Mouse (Mus musculus) MEL (cell line): ENCODE measurements around the gene Dctn1.

ENCODE experiments used
- CHD1 ChIP-seq: IDR thresholded peaks from 2 replicates; pipeline ENCODE4 v1.6.1; 2012; ENCODE audit warnings: low read depth, mild to moderate bottlenecking, inconsistent platforms, low read length, improper control_type of control experiment
- CTCF ChIP-seq, 3 experiments: IDR thresholded peaks in 2 of 3; conservative IDR thresholded peaks in 1 of 3; 2 replicates each; pipeline ENCODE4 v1.5.1; 2011 to 2012; ENCODE audit warnings: low read length in 3 of 3, low read depth in 2 of 3, mild to moderate bottlenecking in 2 of 3, improper control_type of control experiment in 1 of 3, inconsistent platforms in 1 of 3, mixed read lengths in 1 of 3, moderate library complexity in 1 of 3; ENCODE audit not compliant: control insufficient read depth in 1 of 3, insufficient read depth in 1 of 3, poor library complexity in 1 of 3, severe bottlenecking in 1 of 3
- KAT2A ChIP-seq: conservative IDR thresholded peaks from 2 replicates; pipeline ENCODE4 v1.6.1; 2012; ENCODE audit warnings: low read depth, low read length, improper control_type of control experiment, inconsistent platforms
- MAFK ChIP-seq: IDR thresholded peaks from 2 replicates; pipeline ENCODE4 v1.6.1; 2011; ENCODE audit warnings: low read depth, mild to moderate bottlenecking, low read length, improper control_type of control experiment, borderline replicate concordance
- NELFE ChIP-seq: IDR thresholded peaks from 2 replicates; pipeline ENCODE4 v1.6.1; 2011; ENCODE audit warnings: low read depth, low read length, improper control_type of control experiment
- POLR2A ChIP-seq, 2 experiments: IDR thresholded peaks; 2 replicates each; pipeline ENCODE4 v1.6.1; 2011 to 2012; ENCODE audit warnings: low read length in 2 of 2, mild to moderate bottlenecking in 2 of 2, control low read depth in 1 of 2, improper control_type of control experiment in 1 of 2, low read depth in 1 of 2, moderate library complexity in 1 of 2; ENCODE audit not compliant: control insufficient read depth in 1 of 2, insufficient read depth in 1 of 2, poor library complexity in 1 of 2
- POLR2AphosphoS5 ChIP-seq: IDR thresholded peaks from 2 replicates; pipeline ENCODE4 v1.6.1; 2012; ENCODE audit warnings: low read depth, borderline replicate concordance, mild to moderate bottlenecking, inconsistent platforms, low read length, moderate library complexity, mixed read lengths
- RAD21 ChIP-seq: IDR thresholded peaks from 2 replicates; pipeline ENCODE4 v1.6.1; 2011; ENCODE audit warnings: mild to moderate bottlenecking, low read depth, low read length, improper control_type of control experiment
- TBP ChIP-seq: IDR thresholded peaks from 2 replicates; pipeline ENCODE4 v1.8.0; 2011; ENCODE audit warnings: low read depth, low read length, improper control_type of control experiment
- ZKSCAN1 ChIP-seq: IDR thresholded peaks from 2 replicates; pipeline ENCODE4 v1.6.1; 2012; ENCODE audit warnings: low read depth, mild to moderate bottlenecking, inconsistent platforms, low read length, improper control_type of control experiment, moderate library complexity

GRCm38 (mm10) chr6:83119734-83120051, 46.0 kb upstream of the Dctn1 start:
- TF ChIP-seq POLR2A (IDR thresholded peaks at IDR 0.05; ENCODE audit: control insufficient read depth in 1 of 2, insufficient read depth in 1 of 2, low read depth in 1 of 2, low read length in 2 of 2, poor library complexity in 1 of 2), result no peak
- no peak for TF ChIP-seq TBP
- TF ChIP-seq MAFK, result no peak
- no peak for TF ChIP-seq CHD1
- no peak for TF ChIP-seq NELFE
- no peak for TF ChIP-seq CTCF (IDR thresholded peaks at IDR 0.05 in 2 of 3, conservative IDR thresholded peaks at IDR 0.05 in 1 of 3; ENCODE audit: control insufficient read depth in 1 of 3, insufficient read depth in 1 of 3, low read depth in 2 of 3, low read length in 3 of 3, poor library complexity in 1 of 3, severe bottlenecking in 1 of 3)
- TF ChIP-seq RAD21, result no peak
- no peak for TF ChIP-seq ZKSCAN1
- no peak for TF ChIP-seq KAT2A
- TF ChIP-seq POLR2AphosphoS5, result no peak
